Mouse (Mus musculus) heart, adult 2 months (tissue): ENCODE measurements around the gene Sbk1. TPM values are rescaled to one million over a fixed set of nuclear protein-coding genes. Genes with fewer than 3 reads are reported as not detected.

Experiments
- DNase-seq, 2 experiments: peaks; one replicate each; pipeline ENCODE4 v3.0.0; 2021
- H3K27ac ChIP-seq: fragments of 200-600 bp; 2 replicates; pipeline ENCODE4 v1.8.1; 2022
- H3K27me3 ChIP-seq: fragments of 200-500 bp; 2 replicates; pipeline ENCODE4 v1.6.1; 2012; ENCODE audit warnings: mild to moderate bottlenecking, low read length, inconsistent platforms, mixed read lengths; ENCODE audit not compliant: control insufficient read depth, insufficient read depth
- H3K36me3 ChIP-seq: fragments of 200-500 bp; 2 replicates; pipeline ENCODE4 v1.6.1; 2012; ENCODE audit warnings: low read length, inconsistent platforms; ENCODE audit not compliant: control insufficient read depth, insufficient read depth
- H3K4me1 ChIP-seq: fragments of 200-500 bp; 2 replicates; pipeline ENCODE4 v1.6.1; 2011; ENCODE audit warnings: low read length; ENCODE audit not compliant: control insufficient read depth, insufficient read depth
- H3K4me3 ChIP-seq: fragments of 200-600 bp; 2 replicates; pipeline ENCODE4 v1.8.1; 2022
- H3K79me2 ChIP-seq: fragments of 200-500 bp; replicated peaks from 2 replicates; pipeline ENCODE4 v1.6.1; 2012; ENCODE audit warnings: mild to moderate bottlenecking, inconsistent platforms, low read length, moderate library complexity, mixed read lengths; ENCODE audit not compliant: control insufficient read depth, insufficient read depth
- H3K9ac ChIP-seq: fragments of 200-500 bp; 2 replicates; pipeline ENCODE4 v1.6.1; 2012; ENCODE audit warnings: low read depth, mild to moderate bottlenecking, control low read depth, inconsistent platforms, low read length, mixed read lengths
- CTCF ChIP-seq: fragments of 200-600 bp; IDR thresholded peaks from 2 replicates; pipeline ENCODE4 v1.8.1; 2022; ENCODE audit warnings: antibody characterized with exemption, mild to moderate bottlenecking, moderate library complexity
- EP300 ChIP-seq: fragments of 200-500 bp; IDR thresholded peaks from 2 replicates; pipeline ENCODE4 v1.6.1; 2011; ENCODE audit warnings: low read depth, low read length, control low read depth; ENCODE audit not compliant: insufficient read depth
- POLR2A ChIP-seq: fragments of 200-500 bp; IDR thresholded peaks from 2 replicates; pipeline ENCODE4 v1.6.1; 2011; ENCODE audit warnings: mild to moderate bottlenecking, low read depth, low read length, control low read depth; ENCODE audit not compliant: insufficient read depth
- WGBS: fragments of 180-500 bp; shearing (Covaris S2); methylation state at CpG from one replicate; pipeline ENCODE4 v1.1.7; 2018; 5-methylcytosine and 5-hydroxymethylcytosine counted together
- intact Hi-C: fragments of 180-260 bp; cut with DNase I; formaldehyde crosslinking; loops from one replicate; pipeline ENCODE4 v1.15.1; 2025
- polyA plus RNA-seq: library from polyadenylated mRNA; depleted of rRNA; stranded (reverse); fragments of >200 nt; gene quantifications from 2 replicates; pipeline ENCODE4 v1.2.3, GENCODE M21; 2012
- total RNA-seq, 2 experiments: library from RNA; stranded (reverse); gene quantifications; 2 replicates each; pipeline ENCODE4 v1.2.3; 2021

The Sbk1 gene
- total and polyA plus RNA-seq, 3 experiments, result 44.5 to 87.4 (median 61.9) TPM

GRCm38 (mm10) chr7:126260280-126261210, 11.9 kb upstream of the Sbk1 start:
- TF ChIP-seq EP300 (peak; percentile 85), CTCF (peak; percentile 97), POLR2A (no peak)
- H3K9ac ChIP-seq, result no peak overlapping the region
- H3K27ac ChIP-seq, result no peak overlapping the region; the same call in 1 of the 2 replicates
- 5% methylated on average over 18 of the region's 18 CpGs for WGBS
- H3K4me3 ChIP-seq, result no peak overlapping the region
- DNase-seq, result peak; percentile 61 to 79
- intact Hi-C loops, result loop anchor here (1.0 to 5.0 kb wide), 2 partner anchors 38 to 117 kb away; partner anchors contain the start of gene Spns1
- no peaks in the 10 kb centered on the region for H3K27me3 ChIP-seq
- no peaks in the 10 kb centered on the region for H3K79me2 ChIP-seq
- H3K4me1 ChIP-seq, result no peaks in the 10 kb centered on the region; the same call in 1 of the 2 replicates
- H3K36me3 ChIP-seq, result no peaks in the 10 kb centered on the region

GRCm38 (mm10) chr7:126261823-126262222, 10.6 kb upstream of the Sbk1 start:
- 51% methylated on average over 4 of the region's 4 CpGs for WGBS
- Histone ChIP-seq H3K9ac (no peak overlapping the region), H3K36me3 (no peaks in the 10 kb centered on the region), H3K4me1 (peaks cover 9% of the 10 kb centered on the region), H3K79me2 (no peaks in the 10 kb centered on the region), H3K27ac (no peak overlapping the region; the same call in 1 of the 2 replicates), H3K27me3 (no peaks in the 10 kb centered on the region), H3K4me3 (no peak overlapping the region)
- DNase-seq, result no peak
- intact Hi-C loops, result loop anchor here (1.0 to 5.0 kb wide), 2 partner anchors 36 to 115 kb away; partner anchors contain the start of gene Spns1
- TF ChIP-seq EP300 (no peak), POLR2A (no peak), CTCF (no peak)

GRCm38 (mm10) chr7:126263964-126264363, 8.5 kb upstream of the Sbk1 start:
- DNase-seq, result no peak
- H3K79me2 ChIP-seq, result no peaks in the 10 kb centered on the region
- no peak for TF ChIP-seq POLR2A
- TF ChIP-seq CTCF, result no peak
- no peak for TF ChIP-seq EP300
- WGBS, result 47% methylated on average over 7 of the region's 7 CpGs
- peaks cover 9% of the 10 kb centered on the region for H3K4me1 ChIP-seq
- H3K36me3 ChIP-seq, result no peaks in the 10 kb centered on the region
- H3K9ac ChIP-seq, result no peak overlapping the region
- no peak overlapping the region for H3K27ac ChIP-seq
- H3K27me3 ChIP-seq, result no peaks in the 10 kb centered on the region
- intact Hi-C loops, result loop anchor here (5.0 kb wide), 1 partner anchor 113 kb away; the partner anchor contains the start of gene Spns1
- no peak overlapping the region for H3K4me3 ChIP-seq

- H3K27ac ChIP-seq, result peak overlapping the region; percentile 5
- H3K4me1 ChIP-seq, result peaks cover 9% of the 10 kb centered on the region
- H3K79me2 ChIP-seq, result no peaks in the 10 kb centered on the region
- no peaks in the 10 kb centered on the region for H3K36me3 ChIP-seq
- intact Hi-C loops, result no loop called here
- peak; percentile 79; the same call in 1 of the 2 replicates for TF ChIP-seq EP300
- TF ChIP-seq POLR2A, result no peak
- no peak for TF ChIP-seq CTCF
- WGBS, result 21% methylated on average over 9 of the region's 9 CpGs
- H3K4me3 ChIP-seq, result no peak overlapping the region
- no peak overlapping the region for H3K9ac ChIP-seq
- H3K27me3 ChIP-seq, result no peaks in the 10 kb centered on the region
- DNase-seq, result peak; percentile 83 to 85
Measured at GRCm38 (mm10) chr7:126265949-126266348, 6.5 kb upstream of the Sbk1 start.

GRCm38 (mm10) chr7:126266372-126266870, 6.0 kb upstream of the Sbk1 start:
- H3K4me3 ChIP-seq, result no peak overlapping the region
- no peak for TF ChIP-seq CTCF
- no peak for TF ChIP-seq POLR2A
- no peak for TF ChIP-seq EP300
- H3K27me3 ChIP-seq, result no peaks in the 10 kb centered on the region
- peak overlapping the region; percentile 0; the same call in 1 of the 2 replicates for H3K27ac ChIP-seq
- peaks cover 9% of the 10 kb centered on the region for H3K4me1 ChIP-seq
- 35% methylated on average over 4 of the region's 4 CpGs for WGBS
- intact Hi-C loops, result no loop called here
- no peak for DNase-seq
- no peaks in the 10 kb centered on the region for H3K79me2 ChIP-seq
- no peak overlapping the region for H3K9ac ChIP-seq
- H3K36me3 ChIP-seq, result no peaks in the 10 kb centered on the region

GRCm38 (mm10) chr7:126267606-126268005, 4.8 kb upstream of the Sbk1 start:
- Histone ChIP-seq H3K4me3 (no peak overlapping the region), H3K4me1 (peaks cover 9% of the 10 kb centered on the region), H3K27me3 (no peaks in the 10 kb centered on the region), H3K36me3 (no peaks in the 10 kb centered on the region), H3K79me2 (no peaks in the 10 kb centered on the region), H3K27ac (no peak overlapping the region), H3K9ac (no peak overlapping the region)
- intact Hi-C loops, result no loop called here
- 38% methylated on average over 8 of the region's 8 CpGs for WGBS
- no peak for DNase-seq
- no peak for TF ChIP-seq CTCF
